Mouse (Mus musculus): ENCODE data around the gene Hpse2.

DNA sequence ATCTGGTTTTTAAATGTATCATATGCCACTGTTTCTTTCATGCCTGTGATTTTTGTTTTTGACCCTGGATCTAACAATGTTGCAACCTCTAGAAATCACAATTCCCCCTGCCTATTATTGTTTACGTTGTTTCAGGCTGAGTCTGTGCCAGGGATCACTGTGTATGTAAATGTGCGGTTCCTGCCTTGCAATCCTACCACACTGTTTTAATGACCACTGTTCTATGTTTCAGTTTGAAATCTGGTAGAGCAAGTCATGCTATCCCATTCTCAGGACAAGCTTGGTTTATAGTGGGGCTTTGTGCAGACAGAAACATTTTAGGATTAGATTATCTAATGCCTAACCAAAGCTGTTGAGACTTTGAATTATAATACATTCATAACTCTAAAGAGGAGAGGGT, 571.9 kb downstream of the Hpse2 start:
- TF ChIP-seq POLR2A (IDR thresholded peaks at IDR 0.05; ENCODE audit: borderline replicate concordance, extremely low read depth, low read depth, low read length) (no peak), CTCF (IDR thresholded peaks at IDR 0.05; ENCODE audit: insufficient read depth, low read length) (no peak)
